Mouse (Mus musculus) limb, embryonic 12.5 days (tissue): ENCODE results near the gene Pate4. TPM values are rescaled to one million over a fixed set of nuclear protein-coding genes. Genes with fewer than 3 reads are reported as not detected.

Source experiments
- ATAC-seq: fragments of 200-750 bp; cut with Nextera tagmentation; 2 replicates; pipeline ENCODE4 v1.8.0; 2017; ENCODE audit warnings: low read depth, moderate TSS enrichment; ENCODE audit not compliant: insufficient number of reproducible peaks, insufficient read depth, low FRiP score, low TSS enrichment
- H3K27ac ChIP-seq: fragments of 300-500 bp; sonication (generic); 2 replicates; pipeline ENCODE4 v1.5.1; 2016; ENCODE audit warnings: mild to moderate bottlenecking, moderate library complexity
- H3K27me3 ChIP-seq: fragments of 300-500 bp; sonication (generic); 2 replicates; pipeline ENCODE4 v1.6.1; 2016; ENCODE audit warnings: mild to moderate bottlenecking, moderate library complexity
- H3K36me3 ChIP-seq: fragments of 300-500 bp; sonication (generic); 2 replicates; pipeline ENCODE4 v1.6.1; 2016; ENCODE audit warnings: mild to moderate bottlenecking, moderate library complexity
- H3K4me1 ChIP-seq: fragments of 300-500 bp; sonication (generic); replicated peaks from 2 replicates; pipeline ENCODE4 v1.6.1; 2016
- H3K4me2 ChIP-seq: fragments of 300-500 bp; sonication (generic); 2 replicates; pipeline ENCODE4 v1.6.1; 2016; ENCODE audit warnings: mild to moderate bottlenecking, moderate library complexity
- H3K4me3 ChIP-seq: fragments of 300-500 bp; sonication (generic); replicated peaks from 2 replicates; pipeline ENCODE4 v1.5.1; 2016; ENCODE audit warnings: mild to moderate bottlenecking
- H3K9ac ChIP-seq: fragments of 300-500 bp; sonication (generic); replicated peaks from 2 replicates; pipeline ENCODE4 v1.6.1; 2016; ENCODE audit warnings: mild to moderate bottlenecking, moderate library complexity
- H3K9me3 ChIP-seq: fragments of 300-500 bp; sonication (generic); 2 replicates; pipeline ENCODE4 v1.6.1; 2016; ENCODE audit warnings: mild to moderate bottlenecking, moderate library complexity
- WGBS: fragments of 180-500 bp; shearing (Covaris S2); methylation state at CpG from one replicate; pipeline ENCODE4 v1.1.7; 2016; 5-methylcytosine and 5-hydroxymethylcytosine counted together
- polyA plus RNA-seq: library from polyadenylated mRNA; unstranded; fragments of >200 nt; fragmentation: Nextera tagmentation; extraction: Ambion mirVana; gene quantifications from 2 replicates; pipeline ENCODE4 v1.2.1, GENCODE M21; 2016

Gene Pate4
- polyA plus RNA-seq, 1 experiment from 2014 or later, result not detected

DNA sequence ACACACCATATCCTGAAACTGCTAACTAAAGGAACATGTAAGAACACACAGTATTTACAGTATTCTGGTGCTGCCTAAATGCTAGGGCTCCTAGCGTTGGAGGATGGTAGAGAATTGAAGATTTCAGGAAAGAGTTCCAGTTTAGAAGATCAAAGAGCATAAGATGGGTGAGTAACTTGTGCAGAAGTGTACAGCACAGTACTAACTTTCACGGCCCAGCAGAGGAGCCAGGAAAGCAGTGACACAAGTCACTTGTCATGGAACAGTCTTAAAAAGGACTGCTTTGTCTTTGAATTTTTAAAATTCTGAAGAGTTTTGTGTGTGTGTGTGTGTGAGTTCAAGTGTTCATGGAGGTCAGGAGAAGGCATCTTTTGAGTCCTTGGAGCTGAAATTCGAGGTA, 43.7 kb downstream of the Pate4 start:
- Histone ChIP-seq H3K36me3 (peaks cover 46% of the 10 kb centered on the region), H3K4me3 (no peak overlapping the region)
- WGBS, result 92% methylated on average over 3 of the region's 3 CpGs

DNA sequence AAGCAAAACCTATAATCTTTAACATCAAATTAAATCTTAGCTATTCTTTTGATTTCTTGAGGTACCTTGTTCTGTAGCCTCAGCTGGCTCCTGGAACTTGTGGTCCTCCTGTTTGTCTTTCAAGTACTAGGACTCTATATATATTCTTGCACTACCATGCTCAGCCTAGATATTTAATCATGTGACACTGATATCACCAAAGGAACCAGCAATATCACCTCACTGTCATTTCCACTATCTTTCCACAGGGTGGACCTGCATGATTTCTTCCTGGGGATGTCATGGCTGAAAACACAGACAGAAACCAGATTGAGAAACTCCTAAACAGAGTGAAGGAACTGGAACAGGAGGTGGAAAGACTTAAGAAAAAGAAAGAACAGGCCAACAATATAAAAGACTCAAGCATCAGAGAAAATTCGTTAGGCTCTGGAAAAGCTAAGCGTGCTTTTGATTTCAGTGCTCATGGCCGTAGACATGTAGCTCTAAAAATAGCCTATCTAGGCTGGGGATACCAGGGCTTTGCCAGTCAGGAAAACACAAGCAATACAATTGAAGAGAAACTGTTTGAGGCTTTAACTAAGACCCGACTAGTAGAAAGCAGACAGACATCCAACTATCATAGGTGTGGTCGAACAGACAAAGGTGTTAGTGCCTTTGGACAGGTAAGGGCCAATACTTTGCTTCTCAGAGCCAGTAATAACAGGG, 47.1 kb downstream of the Pate4 start:
- Histone ChIP-seq H3K4me3 (no peak overlapping the region), H3K27ac (no peak overlapping the region), H3K4me1 (peaks cover 16% of the 10 kb centered on the region), H3K4me2 (no peak overlapping the region), H3K9me3 (no peaks in the 10 kb centered on the region), H3K9ac (no peak overlapping the region), H3K36me3 (peaks cover 62% of the 10 kb centered on the region), H3K27me3 (no peaks in the 10 kb centered on the region)
- WGBS, result 89% methylated on average over 5 of the region's 5 CpGs
- no peak for ATAC-seq

More for the DNA sequence above, 43.7 kb downstream of the Pate4 start:
- H3K9me3 ChIP-seq, result no peaks in the 10 kb centered on the region
- H3K9ac ChIP-seq, result no peak overlapping the region
- H3K27ac ChIP-seq, result no peak overlapping the region
- H3K27me3 ChIP-seq, result no peaks in the 10 kb centered on the region
- H3K4me2 ChIP-seq, result no peak overlapping the region
- peaks cover 10% of the 10 kb centered on the region for H3K4me1 ChIP-seq
- no peak for ATAC-seq

DNA sequence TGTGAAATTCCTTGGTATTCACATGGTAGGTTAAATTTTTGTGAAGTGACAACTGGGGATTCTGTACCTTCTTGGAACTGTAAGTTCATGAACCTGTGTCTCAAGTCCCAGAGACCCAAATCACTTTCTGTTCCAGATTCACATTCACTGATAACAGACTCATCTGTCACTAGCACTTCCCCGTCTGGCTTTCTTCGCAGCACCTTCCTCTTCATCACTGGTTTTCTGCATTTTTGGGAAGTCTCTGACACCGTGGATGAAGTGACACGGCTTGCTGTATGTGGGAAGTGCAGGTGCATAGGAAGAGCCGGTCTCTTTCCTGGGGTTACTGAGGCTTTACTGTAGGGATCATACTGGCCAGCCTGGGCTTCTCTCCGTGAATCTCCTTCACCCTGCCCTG, 50.2 kb downstream of the Pate4 start:
- H3K9ac ChIP-seq, result no peak overlapping the region
- H3K9me3 ChIP-seq, result no peaks in the 10 kb centered on the region
- peaks cover 17% of the 10 kb centered on the region for H3K4me1 ChIP-seq
- H3K4me2 ChIP-seq, result no peak overlapping the region
- H3K27ac ChIP-seq, result no peak overlapping the region
- 91% methylated on average over 6 of the region's 6 CpGs for WGBS
- ATAC-seq, result no peak
- H3K27me3 ChIP-seq, result peaks cover 18% of the 10 kb centered on the region; the same call in 1 of the 2 replicates
- H3K36me3 ChIP-seq, result peaks cover 45% of the 10 kb centered on the region
- no peak overlapping the region for H3K4me3 ChIP-seq

GRCm38 (mm10) chr9:35561076-35561475, 50.7 kb downstream of the Pate4 start:
- no peak overlapping the region for H3K4me2 ChIP-seq
- H3K27me3 ChIP-seq, result peaks cover 18% of the 10 kb centered on the region; the same call in 1 of the 2 replicates
- no peak overlapping the region for H3K27ac ChIP-seq
- H3K36me3 ChIP-seq, result peaks cover 40% of the 10 kb centered on the region
- no peak overlapping the region for H3K9ac ChIP-seq
- H3K9me3 ChIP-seq, result no peaks in the 10 kb centered on the region
- peaks cover 17% of the 10 kb centered on the region for H3K4me1 ChIP-seq
- no peak overlapping the region for H3K4me3 ChIP-seq
- WGBS, result 95% methylated on average over 11 of the region's 11 CpGs
- no peak for ATAC-seq

GRCm38 (mm10) chr9:35559009-35559890, 52.5 kb downstream of the Pate4 start:
- peak overlapping the region; percentile 99 for H3K4me2 ChIP-seq
- WGBS, result 1% methylated on average over 31 of the region's 31 CpGs
- H3K4me3 ChIP-seq, result peak overlapping the region; percentile 64
- H3K36me3 ChIP-seq, result peaks cover 22% of the 10 kb centered on the region
- peak overlapping the region; percentile 75; the same call in 1 of the 2 replicates for H3K27ac ChIP-seq
- H3K9ac ChIP-seq, result peak overlapping the region; percentile 42
- ATAC-seq, result peak; percentile 92
- H3K9me3 ChIP-seq, result no peaks in the 10 kb centered on the region
- H3K27me3 ChIP-seq, result peaks cover 18% of the 10 kb centered on the region; the same call in 1 of the 2 replicates
- peaks cover 17% of the 10 kb centered on the region for H3K4me1 ChIP-seq

GRCm38 (mm10) chr9:35558257-35559008, 53.3 kb downstream of the Pate4 start, which contains the start of the genes Ddx25 and Pus3:
Ddx25 (minus strand) TSS chr9:35558528.
Pus3 (plus strand) TSS chr9:35558595.
- Histone ChIP-seq H3K27me3 (peaks cover 18% of the 10 kb centered on the region; the same call in 1 of the 2 replicates), H3K9me3 (no peaks in the 10 kb centered on the region), H3K36me3 (peaks cover 18% of the 10 kb centered on the region), H3K9ac (peak within 1 kb of the TSS; percentile 60), H3K27ac (peak within 1 kb of the TSS; percentile 75; the same call in 1 of the 2 replicates), H3K4me2 (peak within 1 kb of the TSS; percentile 99), H3K4me3 (peak within 1 kb of the TSS; percentile 64), H3K4me1 (peaks cover 17% of the 10 kb centered on the region)
- peak; percentile 53 for ATAC-seq
- under 1% methylated on average over 55 of the region's 59 CpGs for WGBS

Other genes starting within 250 kb of the Pate4 start
- 19.9 and 25.0 TPM in 2 replicates for gene Cdon, start 190.8 kb downstream of the Pate4 start, polyA plus RNA-seq
- gene Gm1113, start 93.7 kb downstream of the Pate4 start, polyA plus RNA-seq, result not detected in 2 replicates
- 4.4 and 5.1 TPM in 2 replicates for gene Ddx25, start 53.4 kb downstream of the Pate4 start, polyA plus RNA-seq
- gene Pus3, start 53.3 kb downstream of the Pate4 start, polyA plus RNA-seq, result 19.3 and 19.4 TPM in 2 replicates
- gene Pate2, start 41.7 kb downstream of the Pate4 start, polyA plus RNA-seq, result 1.3 and 1.5 TPM in 2 replicates
- gene Hyls1, start 41.5 kb downstream of the Pate4 start, polyA plus RNA-seq, result 23.2 TPM in 2 replicates
- not detected in 2 replicates for gene Pate3, start 36.3 kb upstream of the Pate4 start, polyA plus RNA-seq
- not detected in 2 replicates for gene Pate1, start 75.4 kb upstream of the Pate4 start, polyA plus RNA-seq
- gene Gm17677, start 129.1 kb upstream of the Pate4 start, polyA plus RNA-seq, result not detected in 2 replicates
- not detected in 2 replicates for gene Gm17727, start 166.2 kb upstream of the Pate4 start, polyA plus RNA-seq
- not detected in 2 replicates for gene Gm27235, start 178.2 kb upstream of the Pate4 start, polyA plus RNA-seq
- not detected in 2 replicates for gene D730048I06Rik, start 178.2 kb upstream of the Pate4 start, polyA plus RNA-seq
- gene 9230110F15Rik, start 232.2 kb upstream of the Pate4 start, polyA plus RNA-seq, result not detected in 2 replicates